Mouse (Mus musculus) midbrain, embryonic 12.5 days (tissue): ENCODE results near the gene Myg1. TPM values are rescaled to one million over a fixed set of nuclear protein-coding genes. Genes with fewer than 3 reads are reported as not detected.
"Not testable (repeated sequence)": the region's sequence is repeated elsewhere in the genome, so short reads cannot be mapped to it uniquely, and the experiment has no call there.

ENCODE experiments used
- ATAC-seq: fragments of 200-750 bp; cut with Nextera tagmentation; 2 replicates; pipeline ENCODE4 v1.8.0; 2017; ENCODE audit warnings: low read depth, moderate TSS enrichment, moderate library complexity; ENCODE audit not compliant: low FRiP score
- H3K27ac ChIP-seq: fragments of 300-500 bp; sonication (generic); replicated peaks from 2 replicates; pipeline ENCODE4 v1.5.1; 2016; ENCODE audit warnings: mild to moderate bottlenecking
- H3K27me3 ChIP-seq: fragments of 300-500 bp; sonication (generic); 2 replicates; pipeline ENCODE4 v1.6.1; 2016; ENCODE audit warnings: mild to moderate bottlenecking
- H3K36me3 ChIP-seq: fragments of 300-500 bp; sonication (generic); 2 replicates; pipeline ENCODE4 v1.6.1; 2016
- H3K4me1 ChIP-seq: fragments of 300-500 bp; sonication (generic); 2 replicates; pipeline ENCODE4 v1.6.1; 2016
- H3K4me2 ChIP-seq: fragments of 300-500 bp; sonication (generic); replicated peaks from 2 replicates; pipeline ENCODE4 v1.6.1; 2016; ENCODE audit warnings: mild to moderate bottlenecking, moderate library complexity
- H3K4me3 ChIP-seq: fragments of 300-500 bp; sonication (generic); 2 replicates; pipeline ENCODE4 v1.5.1; 2016; ENCODE audit warnings: mild to moderate bottlenecking
- H3K9ac ChIP-seq: fragments of 300-500 bp; sonication (generic); replicated peaks from 2 replicates; pipeline ENCODE4 v1.6.1; 2016; ENCODE audit warnings: mild to moderate bottlenecking, moderate library complexity
- H3K9me3 ChIP-seq: fragments of 300-500 bp; sonication (generic); 2 replicates; pipeline ENCODE4 v1.6.1; 2016; ENCODE audit warnings: mild to moderate bottlenecking
- WGBS: fragments of 180-500 bp; shearing (Covaris S2); methylation state at CpG from one replicate; pipeline ENCODE4 v1.1.7; 2016; 5-methylcytosine and 5-hydroxymethylcytosine counted together
- polyA plus RNA-seq: library from polyadenylated mRNA; unstranded; fragments of >200 nt; fragmentation: Nextera tagmentation; extraction: Ambion mirVana; gene quantifications from 2 replicates; pipeline ENCODE4 v1.2.1, GENCODE M21; 2016

Myg1 gene
- polyA plus RNA-seq, 1 experiment from 2014 or later, result 108 TPM

- WGBS, result 86% methylated on average over 6 of the region's 6 CpGs
- ATAC-seq, result no peak
- peaks cover 81% of the 10 kb centered on the region for H3K36me3 ChIP-seq
- no peak overlapping the region for H3K4me3 ChIP-seq
- H3K4me1 ChIP-seq, result no peaks in the 10 kb centered on the region
- H3K9ac ChIP-seq, result no peak overlapping the region
- H3K27ac ChIP-seq, result no peak overlapping the region
- H3K27me3 ChIP-seq, result no peaks in the 10 kb centered on the region
- no peak overlapping the region for H3K4me2 ChIP-seq
- H3K9me3 ChIP-seq, result no peaks in the 10 kb centered on the region
These were observed 15.2 kb upstream of the Myg1 start for GRCm38 (mm10) chr15:102316263-102316662.

- no peaks in the 10 kb centered on the region for H3K27me3 ChIP-seq
- H3K4me2 ChIP-seq, result peak overlapping the region; percentile 89
- ATAC-seq, result no peak
- 78% methylated on average over 12 of the region's 12 CpGs for WGBS
- H3K4me3 ChIP-seq, result no peak overlapping the region
- peaks cover 63% of the 10 kb centered on the region for H3K36me3 ChIP-seq
- H3K9me3 ChIP-seq, result no peaks in the 10 kb centered on the region
- no peak overlapping the region for H3K9ac ChIP-seq
- H3K4me1 ChIP-seq, result peaks cover 9% of the 10 kb centered on the region
- H3K27ac ChIP-seq, result no peak overlapping the region
These were observed 6.6 kb upstream of the Myg1 start for GRCm38 (mm10) chr15:102324654-102325473.

GRCm38 (mm10) chr15:102326022-102326576 lies 5.4 kb upstream of the Myg1 start, which contains the start of gene Pfdn5:
Gene Pfdn5, plus strand, starts transcription at chr15:102326116.
- H3K36me3 ChIP-seq, result peaks cover 62% of the 10 kb centered on the region
- H3K4me3 ChIP-seq, result peak within 1 kb of the TSS; percentile 86
- H3K4me1 ChIP-seq, result peaks cover 10% of the 10 kb centered on the region
- peak within 1 kb of the TSS; percentile 86 for H3K9ac ChIP-seq
- no peaks in the 10 kb centered on the region for H3K27me3 ChIP-seq
- H3K27ac ChIP-seq, result peak within 1 kb of the TSS; percentile 60; the same call in 1 of the 2 replicates
- peak within 1 kb of the TSS; percentile 89 for H3K4me2 ChIP-seq
- WGBS, result 0% methylated on average over 40 of the region's 40 CpGs
- no peaks in the 10 kb centered on the region for H3K9me3 ChIP-seq
- ATAC-seq, result peak; percentile 91

DNA sequence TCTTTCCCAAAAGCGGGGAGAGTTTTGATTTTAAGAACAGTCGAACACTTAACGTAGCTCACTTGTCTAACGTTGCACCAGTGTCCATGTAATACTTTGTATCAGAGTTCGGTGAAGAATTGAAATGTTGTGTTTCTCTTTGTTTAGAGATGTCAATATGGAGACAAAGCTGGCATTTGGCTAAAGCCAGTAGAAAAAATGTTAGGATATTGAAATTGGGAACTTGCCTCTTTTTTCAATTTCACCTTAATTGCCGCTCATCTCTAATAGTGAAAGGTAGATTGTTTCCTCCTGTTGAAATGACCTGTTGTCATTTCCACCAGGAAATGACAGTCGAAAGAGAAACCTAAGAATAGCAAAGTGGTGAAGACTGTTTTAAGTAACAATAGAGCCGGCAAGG lies 4.6 kb upstream of the Myg1 start:
- Histone ChIP-seq H3K4me3 (peak overlapping the region; percentile 86), H3K36me3 (peaks cover 57% of the 10 kb centered on the region), H3K4me1 (peaks cover 14% of the 10 kb centered on the region), H3K27ac (no peak overlapping the region), H3K9ac (peak overlapping the region; percentile 86), H3K9me3 (no peaks in the 10 kb centered on the region), H3K4me2 (peak overlapping the region; percentile 89), H3K27me3 (no peaks in the 10 kb centered on the region)
- WGBS, result 75% methylated on average over 8 of the region's 8 CpGs
- ATAC-seq, result no peak

- Histone ChIP-seq H3K4me1 (peaks cover 21% of the 10 kb centered on the region), H3K27me3 (no peaks in the 10 kb centered on the region), H3K4me3 (no peak overlapping the region), H3K9me3 (no peaks in the 10 kb centered on the region), H3K27ac (no peak overlapping the region), H3K36me3 (peaks cover 87% of the 10 kb centered on the region), H3K9ac (no peak overlapping the region), H3K4me2 (no peak overlapping the region)
- no peak for ATAC-seq
- 87% methylated on average over 8 of the region's 8 CpGs for WGBS
These were observed 3.7 kb downstream of the Myg1 start for GRCm38 (mm10) chr15:102335254-102335653.

DNA sequence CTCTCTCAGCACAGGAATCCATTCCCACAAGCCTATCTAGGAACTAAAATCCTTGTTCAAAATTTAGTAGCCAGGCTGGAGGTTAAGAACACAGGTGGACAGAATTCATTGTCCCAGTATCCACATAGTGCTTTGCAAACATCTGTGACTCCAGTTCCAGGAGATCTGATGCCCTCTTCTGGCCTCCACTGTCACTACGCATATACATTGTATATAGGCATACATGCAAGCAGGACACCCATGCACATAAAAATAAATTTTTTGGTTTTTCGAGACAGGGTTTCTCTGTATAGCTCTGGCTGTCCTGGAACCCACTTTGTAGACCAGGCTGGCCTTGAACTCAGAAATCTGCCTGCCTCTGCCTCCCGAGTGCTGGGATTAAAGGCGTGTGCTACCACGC lies 4.4 kb downstream of the Myg1 start:
- WGBS, result 90% methylated on average over 5 of the region's 5 CpGs
- H3K9me3 ChIP-seq, result not testable (repeated sequence)

GRCm38 (mm10) chr15:102336946-102337345 lies 5.4 kb downstream of the Myg1 start:
- no peak overlapping the region for H3K9ac ChIP-seq
- H3K4me2 ChIP-seq, result no peak overlapping the region
- no peaks in the 10 kb centered on the region for H3K9me3 ChIP-seq
- WGBS, result 91% methylated on average over 4 of the region's 4 CpGs
- H3K4me3 ChIP-seq, result no peak overlapping the region
- no peak overlapping the region for H3K27ac ChIP-seq
- H3K4me1 ChIP-seq, result peaks cover 16% of the 10 kb centered on the region
- peaks cover 81% of the 10 kb centered on the region for H3K36me3 ChIP-seq
- H3K27me3 ChIP-seq, result no peaks in the 10 kb centered on the region
- no peak for ATAC-seq

More for the DNA sequence above, 4.4 kb downstream of the Myg1 start:
- H3K27ac ChIP-seq, ATAC-seq, H3K9ac ChIP-seq, H3K4me3 ChIP-seq, H3K27me3 ChIP-seq, H3K4me2 ChIP-seq: not testable (repeated sequence)
- Histone ChIP-seq H3K36me3 (peaks cover 86% of the 10 kb centered on the region), H3K4me1 (peaks cover 21% of the 10 kb centered on the region)

DNA sequence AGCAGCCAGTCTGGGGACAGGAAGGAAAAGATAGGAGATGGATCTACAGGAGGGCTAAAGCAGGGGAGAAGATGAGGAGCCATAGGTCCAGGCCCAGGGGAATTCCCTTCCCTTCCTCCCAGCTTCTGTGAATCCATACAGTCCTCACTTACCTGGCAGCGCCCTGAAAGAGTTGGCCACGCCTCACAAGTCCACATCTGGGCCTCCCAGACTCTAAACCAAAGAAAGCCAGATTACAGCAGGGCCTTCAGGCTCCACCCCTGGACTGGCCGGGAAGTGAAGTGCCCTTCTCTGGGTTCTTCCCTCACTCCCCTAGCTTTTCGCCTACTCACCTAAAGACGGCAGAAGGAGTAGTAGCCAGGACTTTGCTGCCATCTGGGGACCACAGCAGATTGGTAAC lies 8.1 kb downstream of the Myg1 start:
- H3K9me3 ChIP-seq, result no peaks in the 10 kb centered on the region
- peaks cover 65% of the 10 kb centered on the region for H3K36me3 ChIP-seq
- no peak overlapping the region for H3K4me2 ChIP-seq
- ATAC-seq, result no peak
- no peaks in the 10 kb centered on the region for H3K27me3 ChIP-seq
- 75% methylated on average over 5 of the region's 5 CpGs for WGBS
- no peak overlapping the region for H3K27ac ChIP-seq
- H3K9ac ChIP-seq, result no peak overlapping the region
- no peak overlapping the region for H3K4me3 ChIP-seq
- H3K4me1 ChIP-seq, result no peaks in the 10 kb centered on the region

GRCm38 (mm10) chr15:102341580-102341979 lies 10.1 kb downstream of the Myg1 start:
- no peak overlapping the region for H3K27ac ChIP-seq
- no peak overlapping the region for H3K4me3 ChIP-seq
- H3K36me3 ChIP-seq, result peaks cover 64% of the 10 kb centered on the region
- H3K9ac ChIP-seq, result no peak overlapping the region
- no peak overlapping the region for H3K4me2 ChIP-seq
- ATAC-seq, result no peak
- no peaks in the 10 kb centered on the region for H3K9me3 ChIP-seq
- no peaks in the 10 kb centered on the region for H3K4me1 ChIP-seq
- 24% methylated on average over 1 of the region's 1 CpGs for WGBS
- H3K27me3 ChIP-seq, result no peaks in the 10 kb centered on the region

GRCm38 (mm10) chr15:102344490-102344889 lies 13.0 kb downstream of the Myg1 start:
- Histone ChIP-seq H3K4me1 (no peaks in the 10 kb centered on the region; the same call in 1 of the 2 replicates), H3K36me3 (peaks cover 43% of the 10 kb centered on the region)

DNA sequence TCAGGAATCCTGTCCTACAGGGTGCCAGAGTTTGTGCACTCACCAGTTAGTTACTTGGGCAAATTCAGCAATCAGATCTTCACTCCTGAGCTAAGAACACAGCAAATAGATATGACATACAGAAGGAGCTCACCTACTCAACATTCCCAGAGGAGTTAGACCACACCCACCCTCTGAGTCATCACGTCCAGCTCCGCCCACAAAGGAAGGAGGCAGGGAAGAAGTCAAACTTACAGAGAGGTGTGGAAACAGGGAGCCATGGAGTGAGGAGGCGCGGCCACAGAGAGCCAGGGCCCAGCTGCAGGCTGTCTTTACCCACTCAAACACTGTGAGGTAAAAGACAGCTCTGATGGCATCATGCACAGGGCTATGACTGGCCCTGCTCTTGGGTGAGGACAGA lies 14.9 kb downstream of the Myg1 start:
- 91% methylated on average over 4 of the region's 4 CpGs for WGBS
- Histone ChIP-seq H3K4me3 (no peak overlapping the region), H3K27me3 (no peaks in the 10 kb centered on the region), H3K27ac (no peak overlapping the region), H3K36me3 (peaks cover 31% of the 10 kb centered on the region), H3K9me3 (no peaks in the 10 kb centered on the region), H3K9ac (no peak overlapping the region), H3K4me2 (no peak overlapping the region), H3K4me1 (peaks cover 6% of the 10 kb centered on the region)
- no peak for ATAC-seq

More at GRCm38 (mm10) chr15:102344490-102344889, 13.0 kb downstream of the Myg1 start:
- no peak overlapping the region for H3K4me3 ChIP-seq
- no peak for ATAC-seq
- whole genome bisulfite sequencing, result 96% methylated on average over 3 of the region's 3 CpGs
- no peaks in the 10 kb centered on the region for H3K9me3 ChIP-seq
- no peak overlapping the region for H3K9ac ChIP-seq
- H3K27me3 ChIP-seq, result no peaks in the 10 kb centered on the region
- no peak overlapping the region for H3K4me2 ChIP-seq
- no peak overlapping the region for H3K27ac ChIP-seq

DNA sequence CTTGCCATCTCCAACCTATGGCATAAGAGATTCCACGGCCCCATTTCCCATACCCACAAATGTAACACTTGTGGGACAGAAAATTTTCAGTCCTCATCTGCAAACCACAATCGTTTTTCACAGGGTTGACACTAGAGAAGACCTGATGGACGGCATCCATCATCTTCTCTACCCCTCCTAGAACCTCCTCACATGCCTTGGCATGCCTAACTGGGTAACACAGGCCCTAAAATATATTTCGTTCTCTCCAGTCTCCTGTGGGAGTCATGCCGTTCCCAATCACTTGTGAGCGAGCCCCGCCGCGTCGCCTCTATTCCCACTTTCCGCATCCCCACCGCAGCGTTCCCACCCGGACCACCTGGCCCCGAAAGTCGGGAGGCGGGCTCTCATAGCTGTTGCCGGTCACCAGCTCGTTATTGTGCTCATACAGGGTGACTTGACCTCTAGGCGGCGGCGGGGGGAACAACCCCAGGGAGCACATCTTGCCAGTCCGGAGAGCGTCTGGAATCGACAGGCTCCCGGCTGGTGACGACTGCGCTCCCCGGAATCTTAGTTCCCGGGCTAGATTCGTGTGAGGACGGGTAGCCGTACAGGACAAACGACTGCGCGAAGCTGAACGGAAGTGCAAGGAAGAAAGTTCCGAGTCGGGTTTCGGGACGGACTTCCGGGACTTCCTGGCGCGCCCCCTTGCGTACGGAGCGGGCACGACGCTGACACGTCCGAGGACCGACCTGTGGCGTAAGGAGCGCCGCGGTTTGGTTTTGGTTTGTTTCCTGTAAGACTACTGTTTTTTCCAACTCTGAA lies 18.8 kb downstream of the Myg1 start, which contains the start of gene Aaas:
TSS of gene Aaas (minus strand) at position 634 of the 804 bp plus-strand sequence.
- Histone ChIP-seq H3K9ac (peak within 1 kb of the TSS; percentile 68), H3K27me3 (peaks cover 8% of the 10 kb centered on the region; the same call in 1 of the 2 replicates), H3K4me3 (peak within 1 kb of the TSS; percentile 64), H3K9me3 (no peaks in the 10 kb centered on the region), H3K4me1 (peaks cover 13% of the 10 kb centered on the region), H3K36me3 (peaks cover 20% of the 10 kb centered on the region), H3K27ac (peak within 1 kb of the TSS; percentile 58), H3K4me2 (peak within 1 kb of the TSS; percentile 76)
- under 1% methylated on average over 56 of the region's 56 CpGs for WGBS
- ATAC-seq, result peak; percentile 85
